Mouse (Mus musculus) CH12.LX (cell line): ENCODE data around the gene Fbxw10.

Source experiments
- CTCF ChIP-seq, 2 experiments: IDR thresholded peaks in 1 of 2; conservative IDR thresholded peaks in 1 of 2; 2 replicates each; pipeline ENCODE4 v1.5.1; 2011 to 2012; ENCODE audit warnings: low read depth in 2 of 2, low read length in 2 of 2, improper control_type of control experiment in 1 of 2, inconsistent platforms in 1 of 2, mild to moderate bottlenecking in 1 of 2, moderate library complexity in 1 of 2
- MYC ChIP-seq: IDR thresholded peaks from 2 replicates; pipeline ENCODE4 v1.6.1; 2011; ENCODE audit warnings: low read depth, mild to moderate bottlenecking, improper control_type of control experiment, low read length
- RAD21 ChIP-seq: IDR thresholded peaks from 2 replicates; pipeline ENCODE4 v1.6.1; 2011; ENCODE audit warnings: low read depth, mild to moderate bottlenecking, low read length, improper control_type of control experiment, moderate library complexity
- USF2 ChIP-seq: conservative IDR thresholded peaks from 2 replicates; pipeline ENCODE4 v1.6.1; 2011; ENCODE audit warnings: low read depth, low read length, improper control_type of control experiment
- ZKSCAN1 ChIP-seq: IDR thresholded peaks from 2 replicates; pipeline ENCODE4 v1.6.1; 2012; ENCODE audit warnings: low read depth, inconsistent platforms, low read length, improper control_type of control experiment, borderline replicate concordance
- ZNF384 ChIP-seq: IDR thresholded peaks from 2 replicates; pipeline ENCODE4 v1.6.1; 2012; ENCODE audit warnings: low read depth, low read length, improper control_type of control experiment, inconsistent platforms

DNA sequence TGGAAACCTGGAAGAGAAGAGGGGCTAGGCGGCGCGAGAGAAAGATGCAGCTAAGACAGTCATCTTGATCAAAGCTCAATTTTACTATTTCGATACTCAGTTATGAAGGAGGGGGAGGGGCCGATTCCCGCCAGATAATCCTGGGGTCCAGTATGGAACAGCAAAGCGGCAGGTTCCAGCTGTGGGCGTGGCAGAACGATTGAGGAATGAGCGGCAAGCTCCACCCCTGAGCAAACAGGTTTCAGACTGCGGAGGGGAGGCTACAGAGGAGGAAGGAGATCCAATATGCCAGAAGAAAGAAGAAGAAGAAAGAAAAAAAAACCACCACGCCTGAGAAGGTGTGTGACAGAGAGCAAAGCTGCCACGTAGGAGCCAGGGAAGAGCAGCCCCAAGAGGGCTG lies 42.8 kb upstream of the Fbxw10 start:
- TF ChIP-seq MYC (no peak), CTCF (conservative IDR thresholded peaks at IDR 0.05 in 1 of 2, IDR thresholded peaks at IDR 0.05 in 1 of 2; ENCODE audit: low read depth in 2 of 2, low read length in 2 of 2) (no peak), RAD21 (no peak), USF2 (no peak), ZNF384 (no peak), ZKSCAN1 (no peak)
